Mouse (Mus musculus): ENCODE measurements around the gene Prrg3.

- TF ChIP-seq USF1 (IDR thresholded peaks at IDR 0.05; ENCODE audit: low read depth) = no peak
- no peak for TF ChIP-seq MAX (IDR thresholded peaks at IDR 0.05)
Measured at GRCm38 (mm10) chrX:71983205-71983604, 20.8 kb downstream of the Prrg3 start.
